Mouse (Mus musculus) small intestine, adult 2 months (tissue): Measurements from ENCODE around the gene Gimap3.

Experiments
- CTCF ChIP-seq: fragments of 200-500 bp; IDR thresholded peaks from 2 replicates; pipeline ENCODE4 v1.5.1; 2012; ENCODE audit warnings: low read depth, mild to moderate bottlenecking, control low read depth, inconsistent platforms, low read length, moderate library complexity, mixed read lengths; ENCODE audit not compliant: insufficient replicate concordance, insufficient read length; ENCODE audit errors: extremely low read depth
- POLR2A ChIP-seq: fragments of 200-500 bp; IDR thresholded peaks from 2 replicates; pipeline ENCODE4 v1.6.1; 2012; ENCODE audit warnings: low read depth, mild to moderate bottlenecking, control low read depth, inconsistent platforms, low read length, moderate library complexity

GRCm38 (mm10) chr6:48787867-48788266 is 17.2 kb upstream of the Gimap3 start:
- TF ChIP-seq CTCF (no peak), POLR2A (no peak)
